Mouse (Mus musculus) neural tube, embryonic 15.5 days (tissue): ENCODE measurements at regions not wholly inside any gene's neighbourhood (a gene's known extent, or its start where the extent isn't known, plus 50 kb on each side); places are given as distances from the start of the nearest gene placed in this dataset.
"Not testable (repeated sequence)": the region's sequence is repeated elsewhere in the genome, so short reads cannot be mapped to it uniquely, and the experiment has no call there.

Source experiments
- ATAC-seq: fragments of 200-750 bp; cut with Nextera tagmentation; 2 replicates; pipeline ENCODE4 v1.8.0; 2017; ENCODE audit warnings: mild to moderate bottlenecking, moderate TSS enrichment, moderate library complexity; ENCODE audit not compliant: low FRiP score
- H3K27ac ChIP-seq: fragments of 300-500 bp; sonication (generic); replicated peaks from 2 replicates; pipeline ENCODE4 v1.5.1; 2015; ENCODE audit warnings: mild to moderate bottlenecking, inconsistent platforms
- H3K27me3 ChIP-seq: fragments of 300-500 bp; sonication (generic); replicated peaks from 2 replicates; pipeline ENCODE4 v1.6.1; 2015; ENCODE audit warnings: inconsistent platforms
- H3K36me3 ChIP-seq: fragments of 300-500 bp; sonication (generic); 2 replicates; pipeline ENCODE4 v1.6.1; 2015; ENCODE audit warnings: inconsistent platforms
- H3K4me1 ChIP-seq: fragments of 300-500 bp; sonication (generic); 2 replicates; pipeline ENCODE4 v1.6.1; 2015; ENCODE audit warnings: inconsistent platforms
- H3K4me2 ChIP-seq: fragments of 300-500 bp; sonication (generic); 2 replicates; pipeline ENCODE4 v1.6.1; 2015; ENCODE audit warnings: inconsistent platforms, mild to moderate bottlenecking, moderate library complexity
- H3K4me3 ChIP-seq: fragments of 300-500 bp; sonication (generic); replicated peaks from 2 replicates; pipeline ENCODE4 v1.5.1; 2015; ENCODE audit warnings: mild to moderate bottlenecking, inconsistent platforms
- H3K9ac ChIP-seq: fragments of 300-500 bp; sonication (generic); replicated peaks from 2 replicates; pipeline ENCODE4 v1.6.1; 2015; ENCODE audit warnings: mild to moderate bottlenecking, inconsistent platforms
- H3K9me3 ChIP-seq: fragments of 300-500 bp; sonication (generic); replicated peaks from 2 replicates; pipeline ENCODE4 v1.6.1; 2016; ENCODE audit warnings: inconsistent platforms
- WGBS: fragments of 180-500 bp; shearing (Covaris S2); methylation state at CpG from one replicate; pipeline ENCODE4 v1.1.7; 2015; ENCODE audit warnings: mixed read lengths; 5-methylcytosine and 5-hydroxymethylcytosine counted together

- no peaks in the 10 kb centered on the region for H3K36me3 ChIP-seq
- H3K9me3 ChIP-seq, result no peaks in the 10 kb centered on the region
- 51% methylated on average over 12 of the region's 12 CpGs for WGBS
- peak overlapping the region; percentile 9; the same call in 1 of the 2 replicates for H3K4me2 ChIP-seq
- H3K9ac ChIP-seq, result no peak overlapping the region
- H3K4me3 ChIP-seq, result no peak overlapping the region
- no peaks in the 10 kb centered on the region for H3K27me3 ChIP-seq
- 0 out of 2 replicates have a peak, but pooled peaks cover 5% of the 10 kb centered on the region for H3K4me1 ChIP-seq
- H3K27ac ChIP-seq, result no peak overlapping the region; the same call in 1 of the 2 replicates
- ATAC-seq, result peak; percentile 86
Observed at GRCm38 (mm10) chr13:4771120-4772075, 162.4 kb upstream of the Akr1e1 start.

- H3K4me2 ChIP-seq, result no peak overlapping the region
- H3K36me3 ChIP-seq, result no peaks in the 10 kb centered on the region
- no peak for ATAC-seq
- H3K9me3 ChIP-seq, result no peaks in the 10 kb centered on the region
- H3K4me3 ChIP-seq, result no peak overlapping the region
- no peak overlapping the region for H3K27ac ChIP-seq
- H3K27me3 ChIP-seq, result no peaks in the 10 kb centered on the region
- H3K9ac ChIP-seq, result no peak overlapping the region
- no peaks in the 10 kb centered on the region for H3K4me1 ChIP-seq
- WGBS, result 58% methylated on average over 3 of the region's 3 CpGs
Observed at GRCm38 (mm10) chr13:4759965-4760364, 151.0 kb upstream of the Akr1e1 start.

GRCm38 (mm10) chr13:4756529-4756928 lies 147.6 kb upstream of the Akr1e1 start:
- no peak for ATAC-seq
- Histone ChIP-seq H3K9me3 (no peaks in the 10 kb centered on the region), H3K4me1 (no peaks in the 10 kb centered on the region), H3K27ac (no peak overlapping the region), H3K27me3 (no peaks in the 10 kb centered on the region), H3K4me2 (no peak overlapping the region), H3K4me3 (no peak overlapping the region), H3K36me3 (no peaks in the 10 kb centered on the region), H3K9ac (no peak overlapping the region)

- Histone ChIP-seq H3K36me3 (no peaks in the 10 kb centered on the region), H3K4me1 (no peaks in the 10 kb centered on the region), H3K27me3 (no peaks in the 10 kb centered on the region), H3K9ac (no peak overlapping the region), H3K9me3 (no peaks in the 10 kb centered on the region; the same call in 1 of the 2 replicates), H3K4me3 (no peak overlapping the region), H3K27ac (no peak overlapping the region), H3K4me2 (no peak overlapping the region)
- ATAC-seq, result no peak
- 62% methylated on average over 2 of the region's 2 CpGs for WGBS
Observed at GRCm38 (mm10) chr13:4742930-4743329, 134.0 kb upstream of the Akr1e1 start.

- H3K27ac ChIP-seq, H3K27me3 ChIP-seq, H3K9ac ChIP-seq, ATAC-seq, H3K36me3 ChIP-seq, H3K4me2 ChIP-seq, H3K4me3 ChIP-seq, H3K9me3 ChIP-seq, H3K4me1 ChIP-seq: not testable (repeated sequence)
- 82% methylated on average over 2 of the region's 2 CpGs for WGBS
Observed at GRCm38 (mm10) chr13:4716299-4716698, 107.3 kb upstream of the Akr1e1 start.

- Histone ChIP-seq H3K9ac (no peak overlapping the region), H3K27me3 (no peaks in the 10 kb centered on the region), H3K27ac (no peak overlapping the region), H3K9me3 (no peaks in the 10 kb centered on the region), H3K4me2 (no peak overlapping the region), H3K36me3 (no peaks in the 10 kb centered on the region), H3K4me1 (no peaks in the 10 kb centered on the region), H3K4me3 (no peak overlapping the region)
- ATAC-seq, result no peak
- WGBS, result 93% methylated on average over 1 of the region's 1 CpGs
Observed at GRCm38 (mm10) chr13:4714724-4715123, 105.8 kb upstream of the Akr1e1 start.

GRCm38 (mm10) chr13:4712698-4713097 lies 103.7 kb upstream of the Akr1e1 start:
- no peak overlapping the region for H3K27ac ChIP-seq
- H3K36me3 ChIP-seq, result no peaks in the 10 kb centered on the region
- H3K9ac ChIP-seq, result no peak overlapping the region
- no peak overlapping the region for H3K4me3 ChIP-seq
- H3K9me3 ChIP-seq, result no peaks in the 10 kb centered on the region
- no peak overlapping the region for H3K4me2 ChIP-seq
- no peaks in the 10 kb centered on the region for H3K27me3 ChIP-seq
- 20% methylated on average over 3 of the region's 3 CpGs for WGBS
- ATAC-seq, result no peak
- H3K4me1 ChIP-seq, result no peaks in the 10 kb centered on the region

- H3K4me2 ChIP-seq, H3K36me3 ChIP-seq, H3K4me1 ChIP-seq, H3K9ac ChIP-seq, H3K9me3 ChIP-seq, H3K27ac ChIP-seq, H3K27me3 ChIP-seq, H3K4me3 ChIP-seq, ATAC-seq: not testable (repeated sequence)
- 61% methylated on average over 2 of the region's 2 CpGs for WGBS
Observed at GRCm38 (mm10) chr13:4699591-4699990, 90.6 kb upstream of the Akr1e1 start.

- H3K9ac ChIP-seq, result no peak overlapping the region
- H3K4me2 ChIP-seq, result peak overlapping the region; percentile 17; the same call in 1 of the 2 replicates
- H3K36me3 ChIP-seq, result no peaks in the 10 kb centered on the region
- H3K27me3 ChIP-seq, result no peaks in the 10 kb centered on the region
- no peaks in the 10 kb centered on the region for H3K9me3 ChIP-seq
- WGBS, result 31% methylated on average over 11 of the region's 11 CpGs
- peaks cover 4% of the 10 kb centered on the region; the same call in 1 of the 2 replicates for H3K4me1 ChIP-seq
- H3K27ac ChIP-seq, result no peak overlapping the region
- ATAC-seq, result no peak
- no peak overlapping the region for H3K4me3 ChIP-seq
Observed at GRCm38 (mm10) chr13:4666375-4667140, 57.6 kb upstream of the Akr1e1 start.

- Histone ChIP-seq H3K9ac (no peak overlapping the region), H3K36me3 (no peaks in the 10 kb centered on the region), H3K27me3 (no peaks in the 10 kb centered on the region), H3K27ac (no peak overlapping the region), H3K4me2 (no peak overlapping the region), H3K4me3 (no peak overlapping the region), H3K9me3 (no peaks in the 10 kb centered on the region), H3K4me1 (peaks cover 4% of the 10 kb centered on the region; the same call in 1 of the 2 replicates)
- ATAC-seq, result no peak
- 65% methylated on average over 3 of the region's 3 CpGs for WGBS
Observed at GRCm38 (mm10) chr13:4663390-4663789, 54.4 kb upstream of the Akr1e1 start.

- peak overlapping the region; percentile 12; the same call in 1 of the 2 replicates for H3K4me3 ChIP-seq
- 40% methylated on average over 13 of the region's 13 CpGs for WGBS
Observed at GRCm38 (mm10) chr13:4662336-4663101, 53.5 kb upstream of the Akr1e1 start.

More at GRCm38 (mm10) chr13:4662336-4663101, 53.5 kb upstream of the Akr1e1 start:
- peak; percentile 88 for ATAC-seq
- Histone ChIP-seq H3K9me3 (no peaks in the 10 kb centered on the region), H3K4me2 (peak overlapping the region; percentile 43), H3K36me3 (no peaks in the 10 kb centered on the region), H3K27ac (no peak overlapping the region), H3K4me1 (peaks cover 4% of the 10 kb centered on the region; the same call in 1 of the 2 replicates), H3K9ac (no peak overlapping the region), H3K27me3 (no peaks in the 10 kb centered on the region)
